Mouse (Mus musculus) skeletal muscle tissue, adult 2 months (tissue): Measurements from ENCODE around the gene C1qtnf3.
"Not testable (repeated sequence)": the region's sequence is repeated elsewhere in the genome, so short reads cannot be mapped to it uniquely, and the experiment has no call there.

Experiments
- DNase-seq: peaks from one replicate; pipeline ENCODE4 v3.0.0-alpha.2; 2012; ENCODE audit warnings: low read depth, low spot score

Gene C1qtnf3

GRCm38 (mm10) chr15:10956706-10957105 lies 4.6 kb downstream of the C1qtnf3 start:
- DNase-seq, result no peak

- DNase-seq, result no peak
Measured at GRCm38 (mm10) chr15:10959277-10960026, 7.3 kb downstream of the C1qtnf3 start.

GRCm38 (mm10) chr15:10960267-10960666 lies 8.1 kb downstream of the C1qtnf3 start:
- no peak for DNase-seq

GRCm38 (mm10) chr15:10962601-10963000 lies 10.5 kb downstream of the C1qtnf3 start:
- DNase-seq, result no peak

GRCm38 (mm10) chr15:10969439-10969838 lies 17.3 kb downstream of the C1qtnf3 start:
- DNase-seq, result no peak

- DNase-seq, result no peak
Measured at GRCm38 (mm10) chr15:10970777-10971176, 18.6 kb downstream of the C1qtnf3 start.

- DNase-seq, result no peak
Measured at GRCm38 (mm10) chr15:10977151-10977550, 25.0 kb downstream of the C1qtnf3 start.

GRCm38 (mm10) chr15:10980712-10981111 lies 28.6 kb downstream of the C1qtnf3 start:
- no peak for DNase-seq

- DNase-seq, result peak; percentile 94
Measured at GRCm38 (mm10) chr15:10981377-10982063, 29.4 kb downstream of the C1qtnf3 start, which contains the start of gene Amacr. TSS of gene Amacr (plus strand) at chr15:10981756.

GRCm38 (mm10) chr15:10982064-10982435 lies 29.9 kb downstream of the C1qtnf3 start:
- no peak for DNase-seq

- DNase-seq, result no peak
Measured at GRCm38 (mm10) chr15:10985756-10986155, 33.6 kb downstream of the C1qtnf3 start.

- DNase-seq, result not testable (repeated sequence)
Measured at GRCm38 (mm10) chr15:10986477-10986876, 34.3 kb downstream of the C1qtnf3 start.

- DNase-seq, result peak; percentile 46
Measured at GRCm38 (mm10) chr15:10990411-10990810, 38.3 kb downstream of the C1qtnf3 start.

GRCm38 (mm10) chr15:10991566-10991965 lies 39.4 kb downstream of the C1qtnf3 start:
- DNase-seq, result no peak

GRCm38 (mm10) chr15:10999832-11000231 lies 47.7 kb downstream of the C1qtnf3 start:
- no peak for DNase-seq

- DNase-seq, result no peak
Measured at GRCm38 (mm10) chr15:11000421-11000820, 48.3 kb downstream of the C1qtnf3 start, which contains the start of gene Slc45a2. TSS of gene Slc45a2 (plus strand) at chr15:11000721.

- no peak for DNase-seq
Measured at GRCm38 (mm10) chr15:11003791-11004190, 51.7 kb downstream of the C1qtnf3 start.

- no peak for DNase-seq
Measured at GRCm38 (mm10) chr15:11004646-11005045, 52.5 kb downstream of the C1qtnf3 start.

- DNase-seq, result peak; percentile 8
Measured at GRCm38 (mm10) chr15:11008756-11009155, 56.6 kb downstream of the C1qtnf3 start.

- no peak for DNase-seq
Measured at GRCm38 (mm10) chr15:11010976-11011548, 58.9 kb downstream of the C1qtnf3 start.

- no peak for DNase-seq
Measured at GRCm38 (mm10) chr15:11014931-11015330, 62.8 kb downstream of the C1qtnf3 start.

- DNase-seq, result no peak
Measured at GRCm38 (mm10) chr15:11026801-11027561, 74.8 kb downstream of the C1qtnf3 start.
